Mouse (Mus musculus): ENCODE results near the gene Itgb2l. TPM values are rescaled to one million over a fixed set of nuclear protein-coding genes. Genes with fewer than 3 reads are reported as not detected.

The Itgb2l gene
- polyA plus RNA-seq, 1 experiment from 2014 or later = 0.46 TPM

GRCm38 (mm10) chr16:96382496-96383181, 60.8 kb downstream of the Itgb2l start:
- Histone ChIP-seq H3K4me1 (replicated peaks; ENCODE audit: control insufficient read depth, insufficient read depth, low read length) (no peaks in the 10 kb centered on the region), H3K4me3 (ENCODE audit: low read length) (no peak overlapping the region), H3K27me3 (ENCODE audit: control insufficient read depth, insufficient read depth, low read depth, low read length) (no peaks in the 10 kb centered on the region), H3K27ac (ENCODE audit: low read length) (no peak overlapping the region), H3K36me3 (ENCODE audit: control insufficient read depth, insufficient read depth, low read length) (no peaks in the 10 kb centered on the region), H3K4me2 (ENCODE audit: low read depth, low read length) (no peak overlapping the region), H3K9me3 (ENCODE audit: control insufficient read depth, low read length) (no peaks in the 10 kb centered on the region), H3K9ac (ENCODE audit: low read length) (no peak overlapping the region)
- WGBS = 52% methylated on average over 5 of the region's 5 CpGs
- no peak for ATAC-seq (ENCODE audit: low read depth)

- ATAC-seq (ENCODE audit: low read depth) = no peak
- Histone ChIP-seq H3K27ac (ENCODE audit: low read length) (no peak overlapping the region), H3K4me2 (ENCODE audit: low read depth, low read length) (no peak overlapping the region), H3K4me1 (replicated peaks; ENCODE audit: control insufficient read depth, insufficient read depth, low read length) (no peaks in the 10 kb centered on the region), H3K9me3 (ENCODE audit: control insufficient read depth, low read length) (no peaks in the 10 kb centered on the region), H3K27me3 (ENCODE audit: control insufficient read depth, insufficient read depth, low read depth, low read length) (no peaks in the 10 kb centered on the region), H3K4me3 (ENCODE audit: low read length) (no peak overlapping the region), H3K9ac (ENCODE audit: low read length) (no peak overlapping the region), H3K36me3 (ENCODE audit: control insufficient read depth, insufficient read depth, low read length) (no peaks in the 10 kb centered on the region)
- WGBS = 86% methylated on average over 12 of the region's 12 CpGs
Observed at GRCm38 (mm10) chr16:96381435-96381834, 62.0 kb downstream of the Itgb2l start.

DNA sequence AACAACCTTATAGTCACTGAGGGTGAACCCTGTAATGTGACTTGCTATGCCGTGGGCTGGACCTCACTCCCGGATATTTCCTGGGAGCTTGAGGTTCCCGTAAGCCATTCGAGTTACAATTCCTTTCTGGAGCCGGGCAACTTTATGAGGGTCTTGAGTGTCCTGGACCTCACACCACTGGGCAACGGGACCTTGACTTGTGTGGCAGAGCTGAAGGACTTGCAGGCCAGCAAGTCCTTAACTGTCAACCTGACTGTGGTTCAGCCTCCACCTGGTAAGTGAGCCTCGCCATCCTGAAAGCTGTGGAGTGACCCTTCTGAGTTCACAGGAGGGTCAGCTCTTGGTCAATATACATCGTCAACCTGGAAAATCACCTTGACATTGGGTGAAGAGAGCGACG, 65.3 kb downstream of the Itgb2l start:
- Histone ChIP-seq H3K4me3 (ENCODE audit: low read length) (no peak overlapping the region), H3K9ac (ENCODE audit: low read length) (no peak overlapping the region), H3K9me3 (ENCODE audit: control insufficient read depth, low read length) (no peaks in the 10 kb centered on the region), H3K4me2 (ENCODE audit: low read depth, low read length) (no peak overlapping the region), H3K4me1 (replicated peaks; ENCODE audit: control insufficient read depth, insufficient read depth, low read length) (no peaks in the 10 kb centered on the region), H3K27ac (ENCODE audit: low read length) (no peak overlapping the region), H3K36me3 (ENCODE audit: control insufficient read depth, insufficient read depth, low read length) (no peaks in the 10 kb centered on the region), H3K27me3 (ENCODE audit: control insufficient read depth, insufficient read depth, low read depth, low read length) (no peaks in the 10 kb centered on the region)
- ATAC-seq (ENCODE audit: low read depth) = no peak
- 79% methylated on average over 10 of the region's 10 CpGs for WGBS

DNA sequence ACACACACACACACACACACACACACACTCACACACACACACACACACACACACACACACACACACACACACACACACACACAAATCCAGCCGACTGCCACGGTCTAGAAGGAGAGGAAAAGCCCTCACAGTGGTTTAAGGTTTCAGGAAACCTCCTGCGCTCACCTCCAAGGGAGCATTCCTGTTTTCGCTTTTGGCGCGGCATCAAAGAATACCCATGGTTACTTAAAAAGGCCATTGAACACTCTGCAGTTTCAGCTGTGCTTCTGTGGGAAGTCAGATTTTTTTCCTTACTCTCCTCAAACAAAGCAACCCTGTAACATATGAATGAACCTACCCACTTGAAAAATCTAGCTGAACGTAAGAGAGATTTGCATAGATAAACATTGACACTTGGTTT, 67.1 kb downstream of the Itgb2l start:
- 8% methylated on average over 7 of the region's 7 CpGs for WGBS
- H3K9ac ChIP-seq (ENCODE audit: low read length) = no peak overlapping the region
- no peak overlapping the region for H3K4me3 ChIP-seq (ENCODE audit: low read length)
- H3K27ac ChIP-seq (ENCODE audit: low read length) = no peak overlapping the region
- ATAC-seq (ENCODE audit: low read depth) = peak; percentile 93
- no peaks in the 10 kb centered on the region for H3K9me3 ChIP-seq (ENCODE audit: control insufficient read depth, low read length)
- no peak overlapping the region for H3K4me2 ChIP-seq (ENCODE audit: low read depth, low read length)
- no peaks in the 10 kb centered on the region for H3K36me3 ChIP-seq (ENCODE audit: control insufficient read depth, insufficient read depth, low read length)
- H3K27me3 ChIP-seq (ENCODE audit: control insufficient read depth, insufficient read depth, low read depth, low read length) = no peaks in the 10 kb centered on the region
- no peaks in the 10 kb centered on the region for H3K4me1 ChIP-seq (replicated peaks; ENCODE audit: control insufficient read depth, insufficient read depth, low read length)

- H3K4me2 ChIP-seq (ENCODE audit: low read depth, low read length) = no peak overlapping the region
- H3K9ac ChIP-seq (ENCODE audit: low read length) = no peak overlapping the region
- no peaks in the 10 kb centered on the region for H3K27me3 ChIP-seq (ENCODE audit: control insufficient read depth, insufficient read depth, low read depth, low read length)
- H3K4me3 ChIP-seq (ENCODE audit: low read length) = no peak overlapping the region
- H3K4me1 ChIP-seq (replicated peaks; ENCODE audit: control insufficient read depth, insufficient read depth, low read length) = no peaks in the 10 kb centered on the region
- peak; percentile 66 for ATAC-seq (ENCODE audit: low read depth)
- no peaks in the 10 kb centered on the region for H3K36me3 ChIP-seq (ENCODE audit: control insufficient read depth, insufficient read depth, low read length)
- H3K27ac ChIP-seq (ENCODE audit: low read length) = peak overlapping the region; percentile 37; the same call in 1 of the 2 replicates
- 49% methylated on average over 7 of the region's 7 CpGs for WGBS
- H3K9me3 ChIP-seq (ENCODE audit: control insufficient read depth, low read length) = no peaks in the 10 kb centered on the region
Observed at GRCm38 (mm10) chr16:96375538-96375937, 67.9 kb downstream of the Itgb2l start.

DNA sequence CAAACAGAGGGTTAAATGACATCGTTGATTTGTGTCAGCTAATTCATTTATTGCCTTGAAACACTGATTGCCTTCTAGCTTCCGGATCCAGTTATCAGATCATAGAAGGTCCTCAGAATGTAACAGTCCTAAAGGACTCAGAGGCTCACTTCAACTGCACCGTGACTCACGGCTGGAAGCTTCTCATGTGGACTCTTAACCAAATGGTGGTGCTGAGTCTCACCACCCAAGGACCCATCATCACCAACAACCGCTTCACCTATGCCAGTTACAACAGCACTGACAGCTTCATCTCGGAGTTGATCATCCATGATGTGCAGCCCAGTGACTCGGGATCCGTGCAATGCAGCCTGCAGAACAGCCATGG, 70.7 kb downstream of the Itgb2l start:
- H3K36me3 ChIP-seq (ENCODE audit: control insufficient read depth, insufficient read depth, low read length) = no peaks in the 10 kb centered on the region
- no peaks in the 10 kb centered on the region for H3K9me3 ChIP-seq (ENCODE audit: control insufficient read depth, low read length)
- no peaks in the 10 kb centered on the region for H3K4me1 ChIP-seq (replicated peaks; ENCODE audit: control insufficient read depth, insufficient read depth, low read length)
- no peak overlapping the region for H3K9ac ChIP-seq (ENCODE audit: low read length)
- no peak overlapping the region for H3K4me3 ChIP-seq (ENCODE audit: low read length)
- H3K27me3 ChIP-seq (ENCODE audit: control insufficient read depth, insufficient read depth, low read depth, low read length) = no peaks in the 10 kb centered on the region
- no peak overlapping the region for H3K27ac ChIP-seq (ENCODE audit: low read length)
- H3K4me2 ChIP-seq (ENCODE audit: low read depth, low read length) = no peak overlapping the region
- WGBS = 74% methylated on average over 8 of the region's 8 CpGs
- ATAC-seq (ENCODE audit: low read depth) = no peak

Other genes with a start within 250 kb of the Itgb2l start
- 16.4 and 20.7 TPM in 2 replicates for gene Sh3bgr, start 243.2 kb downstream of the Itgb2l start, polyA plus RNA-seq (2015; fragmentation: Nextera tagmentation; extraction: Ambion mirVana)
- gene B3galt5, start 207.8 kb downstream of the Itgb2l start, polyA plus RNA-seq (2015; fragmentation: Nextera tagmentation; extraction: Ambion mirVana) = 2.5 TPM in 2 replicates
- gene Pcp4, start 24.0 kb upstream of the Itgb2l start, polyA plus RNA-seq (2015; fragmentation: Nextera tagmentation; extraction: Ambion mirVana) = 1.9 and 4.2 TPM in 2 replicates